Mouse (Mus musculus) limb, embryonic 15.5 days (tissue): ENCODE measurements around the gene Pts. TPM values are rescaled to one million over a fixed set of nuclear protein-coding genes. Genes with fewer than 3 reads are reported as not detected.

Experiments used
- ATAC-seq: fragments of 200-750 bp; cut with Nextera tagmentation; 2 replicates; pipeline ENCODE4 v1.8.0; 2017; ENCODE audit warnings: low read depth, moderate TSS enrichment; ENCODE audit not compliant: insufficient number of reproducible peaks, low FRiP score, low TSS enrichment
- H3K27ac ChIP-seq: fragments of 300-500 bp; sonication (generic); 2 replicates; pipeline ENCODE4 v1.5.1; 2015; ENCODE audit warnings: moderate library complexity, mild to moderate bottlenecking, inconsistent platforms
- H3K27me3 ChIP-seq: fragments of 300-500 bp; sonication (generic); 2 replicates; pipeline ENCODE4 v1.6.1; 2015; ENCODE audit warnings: inconsistent platforms
- H3K36me3 ChIP-seq: fragments of 300-500 bp; sonication (generic); 2 replicates; pipeline ENCODE4 v1.6.1; 2015; ENCODE audit warnings: inconsistent platforms
- H3K4me1 ChIP-seq: fragments of 300-500 bp; sonication (generic); 2 replicates; pipeline ENCODE4 v1.6.1; 2015; ENCODE audit warnings: inconsistent platforms
- H3K4me2 ChIP-seq: fragments of 300-500 bp; sonication (generic); 2 replicates; pipeline ENCODE4 v1.6.1; 2015; ENCODE audit warnings: mild to moderate bottlenecking, inconsistent platforms
- H3K4me3 ChIP-seq: fragments of 300-500 bp; sonication (generic); 2 replicates; pipeline ENCODE4 v1.5.1; 2015; ENCODE audit warnings: mild to moderate bottlenecking, inconsistent platforms
- H3K9ac ChIP-seq: fragments of 300-500 bp; sonication (generic); 2 replicates; pipeline ENCODE4 v1.6.1; 2015; ENCODE audit warnings: inconsistent platforms
- H3K9me3 ChIP-seq: fragments of 300-500 bp; sonication (generic); 2 replicates; pipeline ENCODE4 v1.6.1; 2016; ENCODE audit warnings: inconsistent platforms
- WGBS: fragments of 180-500 bp; shearing (Covaris S2); methylation state at CpG from one replicate; pipeline ENCODE4 v1.1.7; 2015; 5-methylcytosine and 5-hydroxymethylcytosine counted together
- polyA plus RNA-seq: library from polyadenylated mRNA; unstranded; fragments of >200 nt; fragmentation: Nextera tagmentation; extraction: Ambion mirVana; gene quantifications from 2 replicates; pipeline ENCODE4 v1.2.1, GENCODE M21; 2015

Pts gene
- polyA plus RNA-seq, 1 experiment from 2014 or later, result 70.1 TPM

- Histone ChIP-seq H3K9me3 (no peaks in the 10 kb centered on the region), H3K4me2 (no peak overlapping the region), H3K27ac (no peak overlapping the region), H3K36me3 (no peaks in the 10 kb centered on the region), H3K4me3 (no peak overlapping the region), H3K27me3 (no peaks in the 10 kb centered on the region), H3K9ac (no peak overlapping the region), H3K4me1 (0 out of 2 replicates have a peak, but pooled peaks cover 2% of the 10 kb centered on the region)
- 60% methylated on average over 5 of the region's 5 CpGs for WGBS
- no peak for ATAC-seq
These were observed 23.7 kb upstream of the Pts start for GRCm38 (mm10) chr9:50552206-50552605.

GRCm38 (mm10) chr9:50548936-50549335 is 20.4 kb upstream of the Pts start:
- Histone ChIP-seq H3K4me1 (no peaks in the 10 kb centered on the region), H3K9me3 (no peaks in the 10 kb centered on the region), H3K4me2 (no peak overlapping the region), H3K4me3 (no peak overlapping the region), H3K27ac (no peak overlapping the region), H3K9ac (no peak overlapping the region), H3K36me3 (no peaks in the 10 kb centered on the region), H3K27me3 (no peaks in the 10 kb centered on the region)
- 84% methylated on average over 4 of the region's 4 CpGs for WGBS
- ATAC-seq, result no peak

GRCm38 (mm10) chr9:50547859-50548478 is 19.4 kb upstream of the Pts start:
- no peak overlapping the region for H3K4me2 ChIP-seq
- WGBS, result 37% methylated on average over 5 of the region's 5 CpGs
- no peak overlapping the region for H3K4me3 ChIP-seq
- H3K9ac ChIP-seq, result no peak overlapping the region
- H3K36me3 ChIP-seq, result no peaks in the 10 kb centered on the region
- no peak overlapping the region for H3K27ac ChIP-seq
- no peaks in the 10 kb centered on the region for H3K9me3 ChIP-seq
- no peaks in the 10 kb centered on the region for H3K27me3 ChIP-seq
- no peak for ATAC-seq
- H3K4me1 ChIP-seq, result no peaks in the 10 kb centered on the region

- no peak overlapping the region for H3K4me3 ChIP-seq
- no peak overlapping the region for H3K4me2 ChIP-seq
- ATAC-seq, result no peak
- no peaks in the 10 kb centered on the region for H3K9me3 ChIP-seq
- H3K36me3 ChIP-seq, result no peaks in the 10 kb centered on the region
- H3K27me3 ChIP-seq, result no peaks in the 10 kb centered on the region
- no peaks in the 10 kb centered on the region for H3K4me1 ChIP-seq
- no peak overlapping the region for H3K9ac ChIP-seq
- H3K27ac ChIP-seq, result no peak overlapping the region
- 62% methylated on average over 9 of the region's 9 CpGs for WGBS
These were observed 13.9 kb upstream of the Pts start for GRCm38 (mm10) chr9:50542401-50542800.

GRCm38 (mm10) chr9:50540170-50540569 is 11.6 kb upstream of the Pts start:
- Histone ChIP-seq H3K9me3 (no peaks in the 10 kb centered on the region), H3K9ac (no peak overlapping the region), H3K27me3 (no peaks in the 10 kb centered on the region), H3K4me1 (no peaks in the 10 kb centered on the region), H3K4me2 (no peak overlapping the region), H3K36me3 (no peaks in the 10 kb centered on the region), H3K4me3 (no peak overlapping the region), H3K27ac (no peak overlapping the region)
- ATAC-seq, result no peak
- 61% methylated on average over 7 of the region's 7 CpGs for WGBS

GRCm38 (mm10) chr9:50537295-50537694 is 8.8 kb upstream of the Pts start:
- no peak for ATAC-seq
- 38% methylated on average over 4 of the region's 4 CpGs for WGBS
- no peaks in the 10 kb centered on the region for H3K36me3 ChIP-seq
- H3K9ac ChIP-seq, result no peak overlapping the region
- no peak overlapping the region for H3K4me3 ChIP-seq
- H3K27ac ChIP-seq, result no peak overlapping the region
- H3K4me1 ChIP-seq, result no peaks in the 10 kb centered on the region
- H3K4me2 ChIP-seq, result no peak overlapping the region
- no peaks in the 10 kb centered on the region for H3K9me3 ChIP-seq
- H3K27me3 ChIP-seq, result no peaks in the 10 kb centered on the region

- Histone ChIP-seq H3K27me3 (no peaks in the 10 kb centered on the region), H3K4me1 (no peaks in the 10 kb centered on the region), H3K9ac (no peak overlapping the region), H3K36me3 (no peaks in the 10 kb centered on the region), H3K4me2 (no peak overlapping the region), H3K4me3 (no peak overlapping the region), H3K9me3 (no peaks in the 10 kb centered on the region), H3K27ac (no peak overlapping the region)
- 75% methylated on average over 7 of the region's 7 CpGs for WGBS
- no peak for ATAC-seq
These were observed 8.1 kb upstream of the Pts start for GRCm38 (mm10) chr9:50536603-50537135.

GRCm38 (mm10) chr9:50535930-50536329 is 7.4 kb upstream of the Pts start:
- WGBS, result 69% methylated on average over 5 of the region's 5 CpGs
- no peaks in the 10 kb centered on the region for H3K4me1 ChIP-seq
- H3K4me3 ChIP-seq, result no peak overlapping the region
- H3K27me3 ChIP-seq, result no peaks in the 10 kb centered on the region
- H3K9me3 ChIP-seq, result no peaks in the 10 kb centered on the region
- ATAC-seq, result no peak
- no peak overlapping the region for H3K27ac ChIP-seq
- H3K9ac ChIP-seq, result no peak overlapping the region
- no peak overlapping the region for H3K4me2 ChIP-seq
- no peaks in the 10 kb centered on the region for H3K36me3 ChIP-seq

GRCm38 (mm10) chr9:50533791-50534190 is 5.3 kb upstream of the Pts start:
- no peak for ATAC-seq

GRCm38 (mm10) chr9:50533328-50533727 is 4.8 kb upstream of the Pts start:
- H3K4me2 ChIP-seq, result no peak overlapping the region
- no peak for ATAC-seq
- H3K4me1 ChIP-seq, result no peaks in the 10 kb centered on the region
- H3K36me3 ChIP-seq, result no peaks in the 10 kb centered on the region
- H3K9me3 ChIP-seq, result no peaks in the 10 kb centered on the region
- no peak overlapping the region for H3K9ac ChIP-seq
- H3K27me3 ChIP-seq, result no peaks in the 10 kb centered on the region
- H3K27ac ChIP-seq, result no peak overlapping the region
- WGBS, result 76% methylated on average over 11 of the region's 11 CpGs
- H3K4me3 ChIP-seq, result no peak overlapping the region

More at GRCm38 (mm10) chr9:50533791-50534190, 5.3 kb upstream of the Pts start:
- WGBS, result 68% methylated on average over 3 of the region's 3 CpGs
- H3K36me3 ChIP-seq, result no peaks in the 10 kb centered on the region
- no peak overlapping the region for H3K27ac ChIP-seq
- H3K4me1 ChIP-seq, result no peaks in the 10 kb centered on the region
- no peak overlapping the region for H3K4me3 ChIP-seq
- H3K27me3 ChIP-seq, result no peaks in the 10 kb centered on the region
- no peak overlapping the region for H3K4me2 ChIP-seq
- no peaks in the 10 kb centered on the region for H3K9me3 ChIP-seq
- H3K9ac ChIP-seq, result no peak overlapping the region

- H3K27ac ChIP-seq, result no peak overlapping the region
- H3K4me3 ChIP-seq, result no peak overlapping the region
- 9% methylated on average over 2 of the region's 2 CpGs for WGBS
- no peaks in the 10 kb centered on the region for H3K9me3 ChIP-seq
- no peak overlapping the region for H3K4me2 ChIP-seq
- ATAC-seq, result no peak
- H3K36me3 ChIP-seq, result no peaks in the 10 kb centered on the region
- H3K4me1 ChIP-seq, result peaks cover 11% of the 10 kb centered on the region
- H3K27me3 ChIP-seq, result no peaks in the 10 kb centered on the region
- no peak overlapping the region for H3K9ac ChIP-seq
These were observed 2.4 kb upstream of the Pts start for GRCm38 (mm10) chr9:50530890-50531289.

GRCm38 (mm10) chr9:50527860-50528259 is 664 bp downstream of the Pts start:
- 43% methylated on average over 7 of the region's 7 CpGs for WGBS
- peaks cover 11% of the 10 kb centered on the region for H3K4me1 ChIP-seq
- no peak for ATAC-seq
- peak overlapping the region; percentile 77 for H3K4me3 ChIP-seq
- H3K4me2 ChIP-seq, result peak overlapping the region; percentile 66
- peaks cover 9% of the 10 kb centered on the region for H3K36me3 ChIP-seq
- no peaks in the 10 kb centered on the region for H3K9me3 ChIP-seq
- no peak overlapping the region for H3K27ac ChIP-seq
- H3K9ac ChIP-seq, result peak overlapping the region; percentile 67
- no peaks in the 10 kb centered on the region for H3K27me3 ChIP-seq

- H3K4me2 ChIP-seq, result no peak overlapping the region
- no peaks in the 10 kb centered on the region for H3K9me3 ChIP-seq
- H3K27me3 ChIP-seq, result no peaks in the 10 kb centered on the region
- no peak overlapping the region for H3K4me3 ChIP-seq
- no peak overlapping the region for H3K27ac ChIP-seq
- no peak for ATAC-seq
- no peak overlapping the region for H3K9ac ChIP-seq
- WGBS, result 63% methylated on average over 5 of the region's 5 CpGs
- H3K4me1 ChIP-seq, result peaks cover 11% of the 10 kb centered on the region
- peaks cover 9% of the 10 kb centered on the region for H3K36me3 ChIP-seq
These were observed 2.9 kb downstream of the Pts start for GRCm38 (mm10) chr9:50525585-50525984.
